Mouse (Mus musculus) layer of hippocampus, adult 9-11 months (tissue): Measurements from ENCODE around the gene Ifngr1.

Experiments
- DNase-seq: peaks from one replicate; pipeline ENCODE4 v3.0.0; 2022

The Ifngr1 gene

DNA sequence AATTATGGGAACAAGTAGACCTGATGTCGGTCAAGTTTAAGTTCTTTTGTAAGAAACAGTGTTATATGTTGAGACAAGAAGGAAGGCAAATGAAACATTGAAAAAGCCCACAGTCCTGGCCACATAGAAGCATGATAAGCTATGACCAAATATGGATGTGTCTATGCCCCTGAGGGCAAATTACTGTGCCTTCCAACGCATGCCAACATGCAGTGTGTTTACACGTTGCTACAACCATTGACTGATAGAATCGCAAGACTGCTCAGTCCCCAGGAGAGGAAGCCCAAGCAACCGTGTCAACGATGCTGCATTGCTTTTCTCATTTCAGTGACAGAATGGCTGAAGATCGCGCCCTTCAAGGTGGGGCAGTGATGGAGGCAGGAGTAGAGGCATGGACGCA is 65.7 kb downstream of the Ifngr1 start:
- no peak for DNase-seq
